Mouse (Mus musculus): ENCODE measurements at regions not wholly inside any gene's neighbourhood (a gene's known extent, or its start where the extent isn't known, plus 50 kb on each side); places are given as distances from the start of the nearest gene placed in this dataset.

DNA sequence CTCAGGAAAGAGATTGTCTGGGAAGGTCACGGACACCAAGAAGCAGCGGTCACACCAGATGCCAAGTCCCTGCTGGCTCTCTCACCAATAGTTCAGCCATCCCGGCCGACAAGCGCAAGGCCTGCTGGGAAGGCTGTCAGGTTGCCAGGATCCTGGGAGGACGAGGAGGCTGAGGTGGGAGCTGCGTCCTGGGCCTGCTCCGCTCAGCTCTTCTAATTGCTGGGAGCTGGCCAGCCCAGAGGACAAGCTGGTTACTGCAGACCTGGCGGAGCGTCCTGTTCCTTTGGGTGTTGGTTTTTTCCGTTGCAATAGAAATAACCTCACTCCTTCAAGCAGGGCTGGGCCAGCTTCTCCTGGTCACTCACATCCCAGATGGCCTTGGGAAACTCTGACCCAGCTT is 61.7 kb upstream of the Adamts2 start:
- TF ChIP-seq CTCF (IDR thresholded peaks at IDR 0.05) (no peak), EP300 (IDR thresholded peaks at IDR 0.05) (no peak)

All from lung, postnatal 0 days (tissue).